In the genomic region with DNA sequence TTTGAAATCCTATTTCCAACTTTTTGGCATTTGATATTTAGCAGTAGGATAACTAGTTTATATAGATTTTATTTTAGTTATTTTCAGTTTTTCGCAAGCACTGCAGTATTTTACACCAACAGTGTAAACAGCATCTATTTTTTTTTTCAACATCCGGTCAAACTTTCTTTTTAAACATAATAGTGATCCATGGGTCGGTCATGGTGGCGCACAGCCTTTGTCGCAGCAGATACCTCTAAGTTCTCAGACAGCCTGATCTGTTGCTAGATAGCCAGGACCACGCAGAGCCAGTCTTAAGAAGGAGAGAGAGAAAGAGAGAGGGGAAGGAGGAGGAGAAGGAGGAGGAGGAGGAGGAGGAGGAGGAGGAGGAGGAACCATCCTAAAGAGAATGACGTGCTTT, we compare ENCODE assay signal across 8 mouse cellular contexts. TPM values are rescaled to one million over a fixed set of nuclear protein-coding genes. Genes with fewer than 3 reads are reported as not detected.
DNase-seq lines count a peak whose midpoint lies in the region; ATAC-seq and TF ChIP-seq lines count a peak whose summit lies in the region.

No protein-coding gene starts in this region.

- H3K27me3 ChIP-seq in heart, embryonic 11.5 days (ENCODE audit: control insufficient read depth, insufficient read depth, low read length), result no peaks in the 10 kb centered on the region
- no peaks in the 10 kb centered on the region for H3K27me3 ChIP-seq in ES-Bruce4 (ENCODE audit: control insufficient read depth, insufficient read depth, low read length, poor library complexity, severe bottlenecking)
- H3K27me3 ChIP-seq in heart, embryonic 13.5 days (replicated peaks), result no peaks in the 10 kb centered on the region
- H3K27me3 ChIP-seq in liver, embryonic 16.5 days (ENCODE audit: control insufficient read depth, insufficient read depth, low read depth, low read length), result no peaks in the 10 kb centered on the region

- WGBS in heart, embryonic 11.5 days (ENCODE audit: insufficient replicate concordance), result 75% methylated on average over 7 of the region's 7 CpGs
- WGBS in heart, embryonic 13.5 days, result 81% methylated on average over 7 of the region's 7 CpGs
- 60% methylated on average over 7 of the region's 7 CpGs for WGBS in liver, embryonic 16.5 days (ENCODE audit: insufficient replicate concordance)

- peak overlapping the region; percentile 75 for H3K4me2 ChIP-seq in heart, embryonic 11.5 days
- peak overlapping the region; percentile 96 for H3K4me2 ChIP-seq in heart, embryonic 13.5 days
- peak overlapping the region; percentile 86 for H3K4me2 ChIP-seq in liver, embryonic 16.5 days (ENCODE audit: low read depth, low read length)

- H3K4me1 ChIP-seq in heart, embryonic 11.5 days (ENCODE audit: control insufficient read depth, insufficient read depth, low read length), result peaks cover 2% of the 10 kb centered on the region
- H3K4me1 ChIP-seq in ES-Bruce4 (ENCODE audit: control insufficient read depth, insufficient read depth, low read length), result no peaks in the 10 kb centered on the region
- H3K4me1 ChIP-seq in heart, embryonic 13.5 days, result peaks cover 26% of the 10 kb centered on the region
- H3K4me1 ChIP-seq in liver, embryonic 16.5 days (ENCODE audit: control insufficient read depth, low read depth, low read length), result peaks cover 14% of the 10 kb centered on the region

- TF ChIP-seq POLR2A in ES-Bruce4 (IDR thresholded peaks at IDR 0.05; ENCODE audit: insufficient read depth, low read length), result no peak

- H3K27ac ChIP-seq in heart, embryonic 11.5 days (ENCODE audit: low read depth, low read length), result peak overlapping the region; percentile 75; the same call in 1 of the 2 replicates
- H3K27ac ChIP-seq in ES-Bruce4 (ENCODE audit: insufficient read depth, low read length), result no peak overlapping the region
- H3K27ac ChIP-seq in heart, embryonic 13.5 days (replicated peaks), result no peak overlapping the region
- H3K27ac ChIP-seq in liver, embryonic 16.5 days (ENCODE audit: low read length), result peak overlapping the region; percentile 44

- DNase-seq in heart, postnatal 25 days (ENCODE audit: low spot score), result no peak
- no peak for DNase-seq in thymus, postnatal 0 days (ENCODE audit: low spot score)
- DNase-seq in urinary bladder, adult 18-20 months (ENCODE audit: low spot score in 2 of 2), result no peak
- no peak for DNase-seq in left cerebral cortex, adult 9 months (ENCODE audit: low spot score in 2 of 2)

- H3K9me3 ChIP-seq in heart, embryonic 11.5 days (replicated peaks; ENCODE audit: control insufficient read depth, low read length), result no peaks in the 10 kb centered on the region
- no peaks in the 10 kb centered on the region for H3K9me3 ChIP-seq in ES-Bruce4 (replicated peaks; ENCODE audit: control insufficient read depth, insufficient read depth, low read length, poor library complexity, severe bottlenecking)
- no peaks in the 10 kb centered on the region for H3K9me3 ChIP-seq in heart, embryonic 13.5 days
- no peaks in the 10 kb centered on the region for H3K9me3 ChIP-seq in liver, embryonic 16.5 days (replicated peaks; ENCODE audit: control insufficient read depth, low read length)

- H3K4me3 ChIP-seq in heart, embryonic 11.5 days (ENCODE audit: low read depth, low read length), result peak overlapping the region; percentile 96; the same call in 1 of the 2 replicates
- H3K4me3 ChIP-seq in ES-Bruce4 (ENCODE audit: low read depth, low read length), result no peak overlapping the region
- peak overlapping the region; percentile 89; the same call in 1 of the 2 replicates for H3K4me3 ChIP-seq in heart, embryonic 13.5 days
- H3K4me3 ChIP-seq in liver, embryonic 16.5 days (ENCODE audit: low read depth, low read length), result peak overlapping the region; percentile 98

- intact Hi-C loops in heart, postnatal 25 days (cut with DNase I), result loop anchor here (2.0 kb wide), 1 partner anchor 49 kb away; a partner anchor contains a TSS

- no peak for TF ChIP-seq CTCF in ES-Bruce4 (IDR thresholded peaks at IDR 0.05; ENCODE audit: low read depth, low read length)

- no peak for TF ChIP-seq EP300 in ES-Bruce4 (IDR thresholded peaks at IDR 0.05; ENCODE audit: insufficient read depth, low read depth, low read length)

- peaks cover 16% of the 10 kb centered on the region for H3K36me3 ChIP-seq in heart, embryonic 11.5 days (ENCODE audit: control insufficient read depth, insufficient read depth, low read length)
- H3K36me3 ChIP-seq in ES-Bruce4 (ENCODE audit: control insufficient read depth, insufficient read depth, low read length, poor library complexity, severe bottlenecking), result peaks cover 26% of the 10 kb centered on the region
- peaks cover 39% of the 10 kb centered on the region for H3K36me3 ChIP-seq in heart, embryonic 13.5 days
- peaks cover 19% of the 10 kb centered on the region for H3K36me3 ChIP-seq in liver, embryonic 16.5 days (ENCODE audit: control insufficient read depth, insufficient read depth)

- H3K9ac ChIP-seq in heart, embryonic 11.5 days (ENCODE audit: low read depth, low read length), result no peak overlapping the region
- H3K9ac ChIP-seq in ES-Bruce4 (ENCODE audit: low read depth, poor library complexity, severe bottlenecking), result peak overlapping the region; percentile 88; the same call in 1 of the 2 replicates
- H3K9ac ChIP-seq in heart, embryonic 13.5 days, result no peak overlapping the region
- no peak overlapping the region for H3K9ac ChIP-seq in liver, embryonic 16.5 days (ENCODE audit: low read depth, low read length)

- no peak for ATAC-seq in heart, embryonic 11.5 days (replicated peaks; ENCODE audit: insufficient number of reproducible peaks, low FRiP score, low TSS enrichment)
- no peak for ATAC-seq in heart, embryonic 13.5 days (ENCODE audit: extremely low read depth, insufficient number of reproducible peaks, low FRiP score, low TSS enrichment)
- ATAC-seq in liver, embryonic 16.5 days (ENCODE audit: low read depth), result no peak

RNA-seq across cellular contexts. Expression of a gene that starts 0.7 kb away (rescaled TPM):
- polyA plus RNA-seq in heart, embryonic 11.5 days (2014; fragmentation: Nextera tagmentation; extraction: Ambion mirVana), result 165 and 176 TPM in 2 replicates
- 10 to 100 TPM; 91.1 to 94.2 TPM for total RNA-seq in heart, postnatal 25 days (2021)
- 137 TPM in 2 replicates for polyA plus RNA-seq in ES-Bruce4 (2011; ENCODE audit: insufficient read depth, insufficient read length, low read depth, missing spikeins)
- 138 and 158 TPM in 2 replicates for polyA plus RNA-seq in heart, embryonic 13.5 days (2015; fragmentation: Nextera tagmentation; extraction: Ambion mirVana)
- polyA plus RNA-seq in liver, embryonic 16.5 days (2015; fragmentation: Nextera tagmentation; extraction: Ambion mirVana), result 95.5 and 113 TPM in 2 replicates
- polyA plus RNA-seq in thymus, postnatal 0 days (2015; fragmentation: Nextera tagmentation; extraction: Ambion mirVana), result 195 and 204 TPM in 2 replicates

RNA-seq across cellular contexts. Expression of a gene that starts 0.7 kb away (rescaled TPM):
- polyA plus RNA-seq in heart, embryonic 11.5 days (2014; fragmentation: Nextera tagmentation; extraction: Ambion mirVana), result 60.4 and 71.5 TPM in 2 replicates
- 10 to 100 TPM; 19.5 to 20.6 TPM for total RNA-seq in heart, postnatal 25 days (2021)
- polyA plus RNA-seq in ES-Bruce4 (2011; ENCODE audit: insufficient read depth, insufficient read length, low read depth, missing spikeins), result 113 and 119 TPM in 2 replicates
- 46.8 and 51.9 TPM in 2 replicates for polyA plus RNA-seq in heart, embryonic 13.5 days (2015; fragmentation: Nextera tagmentation; extraction: Ambion mirVana)
- 17.5 and 20.8 TPM in 2 replicates for polyA plus RNA-seq in liver, embryonic 16.5 days (2015; fragmentation: Nextera tagmentation; extraction: Ambion mirVana)
- 125 and 126 TPM in 2 replicates for polyA plus RNA-seq in thymus, postnatal 0 days (2015; fragmentation: Nextera tagmentation; extraction: Ambion mirVana)

RNA-seq across cellular contexts. Expression of a gene that starts 48.8 kb away (rescaled TPM):
- 133 and 136 TPM in 2 replicates for polyA plus RNA-seq in heart, embryonic 11.5 days (2014; fragmentation: Nextera tagmentation; extraction: Ambion mirVana)
- total RNA-seq in heart, postnatal 25 days (2021), result 100 to 1,000 TPM; 241 to 242 TPM
- polyA plus RNA-seq in ES-Bruce4 (2011; ENCODE audit: insufficient read depth, insufficient read length, low read depth, missing spikeins), result 107 and 111 TPM in 2 replicates
- 131 and 149 TPM in 2 replicates for polyA plus RNA-seq in heart, embryonic 13.5 days (2015; fragmentation: Nextera tagmentation; extraction: Ambion mirVana)
- 38.4 and 42.4 TPM in 2 replicates for polyA plus RNA-seq in liver, embryonic 16.5 days (2015; fragmentation: Nextera tagmentation; extraction: Ambion mirVana)
- 68.0 and 71.5 TPM in 2 replicates for polyA plus RNA-seq in thymus, postnatal 0 days (2015; fragmentation: Nextera tagmentation; extraction: Ambion mirVana)

Comparison
In these comparisons a context has a peak if more than half of its experiments do, and no peak if none do; other contexts are left out.
1. H3K27ac ChIP-seq: peak in heart, embryonic 11.5 days (single experiment) and liver, embryonic 16.5 days (single experiment); none in ES-Bruce4 (single experiment) and heart, embryonic 13.5 days (single experiment).
2. Peak in every context shown above with its lines, with median percentiles within 50 percentile points of each other: H3K4me2 ChIP-seq.